ENCODE assay signal across 8 mouse cellular contexts in genomic region chr13:22042568-22043502, GRCm38 (mm10). TPM values are rescaled to one million over a fixed set of nuclear protein-coding genes. Genes with fewer than 3 reads are reported as not detected.
DNase-seq lines count a peak whose midpoint lies in the region; ATAC-seq and TF ChIP-seq lines count a peak whose summit lies in the region.
"Not testable (repeated sequence)": the region's sequence is repeated elsewhere in the genome, so short reads cannot be mapped to it uniquely, and the experiment has no call there.

Hist1h2ag (minus strand) TSS chr13:22042944.
Hist1h2bj (plus strand) TSS chr13:22043214.

- TF ChIP-seq POLR2A in embryonic fibroblast, embryonic 13.5 days (IDR thresholded peaks at IDR 0.05; ENCODE audit: low read depth, low read length) = peak; percentile 89

- H3K27me3 ChIP-seq in limb, embryonic 13.5 days; midbrain, embryonic 15.5 days (replicated peaks): not testable (repeated sequence)

- not testable (repeated sequence) for TF ChIP-seq CTCF in embryonic fibroblast, embryonic 13.5 days (IDR thresholded peaks at IDR 0.05; ENCODE audit: borderline replicate concordance, insufficient read depth, low read length)

- peak; percentile 85 to 87 for DNase-seq in B cell, adult 2 months
- peak; percentile 99 for DNase-seq in brain, adult 2 months (ENCODE audit: low read depth, low spot score)
- DNase-seq in heart, adult 8-10 months (ENCODE audit: low spot score) = peak; percentile 98
- DNase-seq in kidney, adult 8-10 months = peak; percentile 92 to 94
- peak; percentile 63 to 71 for DNase-seq in spleen, adult 18-20 months

- H3K9ac ChIP-seq in limb, embryonic 13.5 days = peak within 1 kb of the TSS; percentile 72
- H3K9ac ChIP-seq in midbrain, embryonic 15.5 days = peak within 1 kb of the TSS; percentile 50

- peak within 1 kb of the TSS; percentile 53 for H3K4me3 ChIP-seq in embryonic fibroblast, embryonic 13.5 days (ENCODE audit: insufficient read depth, low read length)
- peak within 1 kb of the TSS; percentile 46 for H3K4me3 ChIP-seq in limb, embryonic 13.5 days
- peak within 1 kb of the TSS; percentile 44 for H3K4me3 ChIP-seq in midbrain, embryonic 15.5 days

- peak; percentile 90 for ATAC-seq in limb, embryonic 13.5 days (ENCODE audit: low FRiP score, low read depth)
- ATAC-seq in midbrain, embryonic 15.5 days (replicated peaks) = peak; percentile 95

- H3K4me1 ChIP-seq in embryonic fibroblast, embryonic 13.5 days (ENCODE audit: control insufficient read depth, insufficient read depth, low read length) = not testable (repeated sequence)
- H3K4me1 ChIP-seq in limb, embryonic 13.5 days = peaks cover 27% of the 10 kb centered on the region
- peaks cover 33% of the 10 kb centered on the region for H3K4me1 ChIP-seq in midbrain, embryonic 15.5 days

- not testable (repeated sequence) for H3K9me3 ChIP-seq in limb, embryonic 13.5 days; midbrain, embryonic 15.5 days

- not testable (repeated sequence) for H3K36me3 ChIP-seq in limb, embryonic 13.5 days; midbrain, embryonic 15.5 days (replicated peaks)

- peak within 1 kb of the TSS; percentile 88 for H3K4me2 ChIP-seq in limb, embryonic 13.5 days (replicated peaks)
- H3K4me2 ChIP-seq in midbrain, embryonic 15.5 days = peak within 1 kb of the TSS; percentile 87

- peak within 1 kb of the TSS; percentile 89 for H3K27ac ChIP-seq in embryonic fibroblast, embryonic 13.5 days (ENCODE audit: insufficient read depth, low read length)
- H3K27ac ChIP-seq in limb, embryonic 13.5 days = peak within 1 kb of the TSS; percentile 96
- peak within 1 kb of the TSS; percentile 85 for H3K27ac ChIP-seq in midbrain, embryonic 15.5 days

- WGBS in limb, embryonic 13.5 days = under 1% methylated on average over 42 of the region's 80 CpGs
- WGBS in midbrain, embryonic 15.5 days = under 1% methylated on average over 51 of the region's 80 CpGs

RNA-seq across cellular contexts. Expression of gene Hist1h2ag, which starts in this region (rescaled TPM):
- polyA plus RNA-seq in embryonic fibroblast, embryonic 13.5 days (2011; ENCODE audit: insufficient read length, low read depth, missing spikeins) = 2.6 TPM in 1 of 2 replicates, not detected in the other
- 10 to 100 TPM in 1 of 4 experiments, 1 to 10 TPM in 3; 2.7 to 12.6 (median 6.6) TPM for total RNA-seq in heart, adult 8-10 months (2022)
- 75.9 and 76.5 TPM in 2 replicates for polyA plus RNA-seq in limb, embryonic 13.5 days (2015; fragmentation: Nextera tagmentation; extraction: Ambion mirVana)
- 5.4 and 6.8 TPM in 2 replicates for polyA plus RNA-seq in midbrain, embryonic 15.5 days (2015; fragmentation: Nextera tagmentation; extraction: Ambion mirVana)

RNA-seq across cellular contexts. Expression of gene Hist1h2bj, which starts in this region (rescaled TPM):
- polyA plus RNA-seq in embryonic fibroblast, embryonic 13.5 days (2011; ENCODE audit: insufficient read length, low read depth, missing spikeins) = 4.1 and 8.4 TPM in 2 replicates
- total RNA-seq in heart, adult 8-10 months (2022) = 1 to 10 TPM; 1.4 to 7.1 (median 2.5) TPM
- polyA plus RNA-seq in limb, embryonic 13.5 days (2015; fragmentation: Nextera tagmentation; extraction: Ambion mirVana) = 17.9 TPM in 2 replicates
- 2.9 and 3.0 TPM in 2 replicates for polyA plus RNA-seq in midbrain, embryonic 15.5 days (2015; fragmentation: Nextera tagmentation; extraction: Ambion mirVana)

Comparison
In these comparisons a context has a peak if more than half of its experiments do, and no peak if none do; other contexts are left out.
1. Peak in every context shown above with its lines: DNase-seq, ATAC-seq, H3K4me3 ChIP-seq and H3K27ac ChIP-seq.